Mouse (Mus musculus) spleen, embryonic (tissue): ENCODE measurements around the gene Lpcat4.

Experiments
- CTCF ChIA-PET: fragments of 350-600 bp; sonication (Branson Sonifier 250); formaldehyde crosslinking; loops from one replicate; lab custom pipeline; 2022; lab: Charles Lee

Lpcat4 gene

GRCm38 (mm10) chr2:112296211-112296610, 56.9 kb downstream of the Lpcat4 start:
- CTCF ChIA-PET = no interaction called here
